Mouse (Mus musculus) CH12.LX (cell line): ENCODE data around the gene Ank2.

Experiments
- CTCF ChIP-seq, 2 experiments: IDR thresholded peaks in 1 of 2; conservative IDR thresholded peaks in 1 of 2; 2 replicates each; pipeline ENCODE4 v1.5.1; 2011 to 2012; ENCODE audit warnings: low read depth in 2 of 2, low read length in 2 of 2, improper control_type of control experiment in 1 of 2, inconsistent platforms in 1 of 2, mild to moderate bottlenecking in 1 of 2, moderate library complexity in 1 of 2
- ELF1 ChIP-seq: IDR thresholded peaks from 2 replicates; pipeline ENCODE4 v1.6.1; 2014; ENCODE audit warnings: low read depth, mild to moderate bottlenecking, inconsistent platforms, low read length, improper control_type of control experiment
- EP300 ChIP-seq: IDR thresholded peaks from 2 replicates; pipeline ENCODE4 v1.6.1; 2011; ENCODE audit warnings: low read length, improper control_type of control experiment
- POLR2A ChIP-seq: IDR thresholded peaks from 2 replicates; pipeline ENCODE4 v1.6.1; 2011; ENCODE audit warnings: low read depth, mild to moderate bottlenecking, improper control_type of control experiment, low read length

DNA sequence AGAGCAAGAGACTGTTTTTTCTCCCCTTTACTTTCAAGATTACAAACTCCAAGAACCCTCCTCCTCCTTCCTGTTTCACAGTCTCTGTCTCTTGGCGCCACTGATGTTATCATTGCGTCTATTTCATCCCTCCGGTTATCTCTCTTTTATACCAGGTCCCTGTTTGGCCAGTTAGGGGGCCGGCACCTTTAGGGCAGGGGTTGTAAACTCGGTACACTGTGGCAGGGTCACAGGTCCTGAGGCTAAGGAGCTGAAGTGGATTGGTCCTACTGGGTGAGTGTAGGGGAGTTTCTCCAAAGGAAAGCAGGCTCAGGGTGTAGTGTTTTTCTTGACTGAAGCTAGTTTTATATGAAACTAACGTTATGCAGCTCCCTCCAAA, 40.7 kb downstream of the Ank2 start:
- TF ChIP-seq CTCF (conservative IDR thresholded peaks at IDR 0.05 in 1 of 2, IDR thresholded peaks at IDR 0.05 in 1 of 2; ENCODE audit: low read depth in 2 of 2, low read length in 2 of 2) (no peak), EP300 (no peak), ELF1 (no peak), POLR2A (no peak)
